Mouse (Mus musculus) cortical plate, adult 2 months (tissue): Measurements from ENCODE around the gene Zik1. TPM values are rescaled to one million over a fixed set of nuclear protein-coding genes. Genes with fewer than 3 reads are reported as not detected.
A peak's percentile ranks its signal among the peaks of the same experiment; 100 is the strongest.

Experiments used
- H3K27ac ChIP-seq: fragments of 200-500 bp; 2 replicates; pipeline ENCODE4 v1.5.1; 2012; ENCODE audit warnings: low read length, control low read depth, inconsistent platforms; ENCODE audit not compliant: insufficient read depth
- H3K4me1 ChIP-seq: fragments of 200-500 bp; 2 replicates; pipeline ENCODE4 v1.6.1; 2011; ENCODE audit warnings: low read length; ENCODE audit not compliant: control insufficient read depth, insufficient read depth
- H3K4me3 ChIP-seq: fragments of 200-500 bp; 2 replicates; pipeline ENCODE4 v1.5.1; 2011; ENCODE audit warnings: mild to moderate bottlenecking, low read length, control low read depth; ENCODE audit not compliant: insufficient read depth
- CTCF ChIP-seq: fragments of 200-500 bp; IDR thresholded peaks from 2 replicates; pipeline ENCODE4 v1.5.1; 2011; ENCODE audit warnings: mild to moderate bottlenecking, control low read depth, low read length; ENCODE audit not compliant: insufficient read depth; ENCODE audit errors: extremely low read depth
- POLR2A ChIP-seq: fragments of 200-500 bp; IDR thresholded peaks from 2 replicates; pipeline ENCODE4 v1.6.1; 2011; ENCODE audit warnings: mild to moderate bottlenecking, low read length, control low read depth; ENCODE audit not compliant: insufficient read depth; ENCODE audit errors: extremely low read depth
- polyA plus RNA-seq: library from polyadenylated mRNA; depleted of rRNA; stranded (reverse); fragments of >200 nt; gene quantifications from 2 replicates; pipeline ENCODE4 v1.2.3, GENCODE M21; 2012; rRNA removed

Zik1 gene
- polyA plus RNA-seq, result 7.3 and 8.6 TPM in 2 replicates

GRCm38 (mm10) chr7:10494786-10495521, at the start of gene Zik1:
Zik1 (minus strand) TSS chr7:10495394.
- Histone ChIP-seq H3K4me1 (peaks cover 2% of the 10 kb centered on the region; the same call in 1 of the 2 replicates), H3K27ac (peak within 1 kb of the TSS; percentile 88), H3K4me3 (peak within 1 kb of the TSS; percentile 95)
- no peak for TF ChIP-seq CTCF
- no peak for TF ChIP-seq POLR2A

GRCm38 (mm10) chr7:10495578-10495977, 384 bp upstream of the Zik1 start:
- Histone ChIP-seq H3K4me1 (peaks cover 2% of the 10 kb centered on the region; the same call in 1 of the 2 replicates), H3K4me3 (peak overlapping the region; percentile 95), H3K27ac (no peak overlapping the region)
- TF ChIP-seq CTCF (no peak), POLR2A (no peak)

- Histone ChIP-seq H3K27ac (no peak overlapping the region), H3K4me1 (no peaks in the 10 kb centered on the region), H3K4me3 (peak overlapping the region; percentile 21; the same call in 1 of the 2 replicates)
- TF ChIP-seq POLR2A, result no peak
Measured at GRCm38 (mm10) chr7:10480588-10481233, 14.5 kb downstream of the Zik1 start.

GRCm38 (mm10) chr7:10479813-10480212, 15.4 kb downstream of the Zik1 start:
- TF ChIP-seq POLR2A (no peak), CTCF (no peak)
- Histone ChIP-seq H3K4me1 (no peaks in the 10 kb centered on the region), H3K27ac (no peak overlapping the region), H3K4me3 (no peak overlapping the region)

- H3K4me1 ChIP-seq, result no peaks in the 10 kb centered on the region
- no peak overlapping the region for H3K4me3 ChIP-seq
- TF ChIP-seq CTCF (no peak), POLR2A (no peak)
- H3K27ac ChIP-seq, result no peak overlapping the region
Measured at GRCm38 (mm10) chr7:10458166-10458565, 37.0 kb downstream of the Zik1 start.

GRCm38 (mm10) chr7:10443031-10443430, 52.2 kb downstream of the Zik1 start, which contains the start of gene Vmn1r67:
Vmn1r67 (plus strand) TSS chr7:10443331.
- Histone ChIP-seq H3K27ac (no peak within 1 kb of the TSS), H3K4me3 (no peak within 1 kb of the TSS), H3K4me1 (no peaks in the 10 kb centered on the region)
- TF ChIP-seq POLR2A (no peak), CTCF (no peak)

Other genes with a start within 250 kb of the Zik1 start
- not detected in 2 replicates for gene Vmn1r66, start 217.4 kb downstream of the Zik1 start, polyA plus RNA-seq
- gene Vmn1r67, start 52.1 kb downstream of the Zik1 start, polyA plus RNA-seq, result not detected in 2 replicates
- not detected in 2 replicates for gene Vmn1r68, start 63.1 kb upstream of the Zik1 start, polyA plus RNA-seq
- not detected in 2 replicates for gene Vmn1r69, start 118.3 kb upstream of the Zik1 start, polyA plus RNA-seq
- not detected in 2 replicates for gene Vmn1r70, start 136.1 kb upstream of the Zik1 start, polyA plus RNA-seq
- not detected in 2 replicates for gene Nlrp4b, start 192.4 kb upstream of the Zik1 start, polyA plus RNA-seq